Mouse (Mus musculus): ENCODE data around the gene Nmnat3. TPM values are rescaled to one million over a fixed set of nuclear protein-coding genes. Genes with fewer than 3 reads are reported as not detected.

Nmnat3 gene
- polyA plus RNA-seq, 1 experiment from 2014 or later, result 24.5 TPM

DNA sequence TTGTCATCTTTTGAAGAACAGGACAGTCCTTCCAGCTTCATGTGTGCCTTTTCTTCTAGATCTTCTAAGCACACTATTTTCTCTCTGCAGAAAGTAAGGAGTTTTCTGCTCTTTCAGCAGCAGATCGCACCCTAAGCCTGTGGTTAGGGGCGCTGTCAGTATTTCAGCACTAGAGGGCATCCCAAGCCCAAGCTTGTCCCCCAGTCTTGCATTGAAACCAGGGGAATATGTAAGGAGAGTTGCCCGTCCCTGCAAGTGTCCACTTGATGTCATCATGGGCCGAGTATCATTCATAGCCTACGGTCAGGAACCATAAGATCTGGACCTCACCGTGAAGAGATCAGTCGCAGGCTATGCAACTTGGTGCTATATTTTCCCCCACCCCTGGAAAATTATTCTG is 130.7 kb downstream of the Nmnat3 start:
- H3K9me3 ChIP-seq (replicated peaks; ENCODE audit: control insufficient read depth, low read length), result no peaks in the 10 kb centered on the region
- H3K4me1 ChIP-seq (ENCODE audit: control insufficient read depth, low read depth, low read length), result no peaks in the 10 kb centered on the region; the same call in none of the 2 replicates
- no peaks in the 10 kb centered on the region for H3K36me3 ChIP-seq (ENCODE audit: control insufficient read depth, insufficient read depth)
- peaks cover 2% of the 10 kb centered on the region; the same call in 1 of the 2 replicates for H3K27me3 ChIP-seq (ENCODE audit: control insufficient read depth, insufficient read depth, low read depth, low read length)
- H3K9ac ChIP-seq (ENCODE audit: low read depth, low read length), result no peak overlapping the region
- H3K4me2 ChIP-seq (ENCODE audit: low read depth, low read length), result no peak overlapping the region
- WGBS (ENCODE audit: insufficient replicate concordance), result 42% methylated on average over 7 of the region's 7 CpGs
- no peak overlapping the region for H3K27ac ChIP-seq (ENCODE audit: low read length)
- no peak for ATAC-seq (ENCODE audit: low read depth)
- no peak overlapping the region for H3K4me3 ChIP-seq (ENCODE audit: low read depth, low read length)

DNA sequence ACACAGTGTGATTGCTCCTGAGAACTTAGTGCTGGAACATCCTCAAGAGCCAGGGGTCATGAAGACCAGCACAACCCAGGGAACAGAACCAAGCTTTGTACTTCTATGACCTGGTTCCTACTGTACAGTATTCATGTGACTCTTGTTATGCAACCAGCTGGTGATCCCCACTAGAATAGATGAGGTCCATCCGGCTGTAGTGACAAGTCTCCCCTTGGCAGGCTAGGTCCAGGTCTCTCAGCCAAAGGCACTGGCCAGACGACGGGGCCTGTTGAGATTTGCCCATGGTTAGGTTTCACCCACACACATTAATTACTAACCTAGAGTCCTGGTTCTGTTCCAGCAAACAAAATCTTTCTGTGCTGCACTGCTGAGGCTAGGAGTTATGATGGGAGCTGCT is 131.1 kb downstream of the Nmnat3 start:
- Histone ChIP-seq H3K36me3 (ENCODE audit: control insufficient read depth, insufficient read depth) (no peaks in the 10 kb centered on the region), H3K9ac (ENCODE audit: low read depth, low read length) (no peak overlapping the region), H3K4me2 (ENCODE audit: low read depth, low read length) (no peak overlapping the region), H3K27me3 (ENCODE audit: control insufficient read depth, insufficient read depth, low read depth, low read length) (peaks cover 2% of the 10 kb centered on the region; the same call in 1 of the 2 replicates), H3K27ac (ENCODE audit: low read length) (no peak overlapping the region), H3K9me3 (replicated peaks; ENCODE audit: control insufficient read depth, low read length) (no peaks in the 10 kb centered on the region), H3K4me1 (ENCODE audit: control insufficient read depth, low read depth, low read length) (no peaks in the 10 kb centered on the region; the same call in none of the 2 replicates), H3K4me3 (ENCODE audit: low read depth, low read length) (no peak overlapping the region)
- WGBS (ENCODE audit: insufficient replicate concordance), result 68% methylated on average over 3 of the region's 3 CpGs
- peak; percentile 14; the same call in 1 of the 2 replicates for ATAC-seq (ENCODE audit: low read depth)

DNA sequence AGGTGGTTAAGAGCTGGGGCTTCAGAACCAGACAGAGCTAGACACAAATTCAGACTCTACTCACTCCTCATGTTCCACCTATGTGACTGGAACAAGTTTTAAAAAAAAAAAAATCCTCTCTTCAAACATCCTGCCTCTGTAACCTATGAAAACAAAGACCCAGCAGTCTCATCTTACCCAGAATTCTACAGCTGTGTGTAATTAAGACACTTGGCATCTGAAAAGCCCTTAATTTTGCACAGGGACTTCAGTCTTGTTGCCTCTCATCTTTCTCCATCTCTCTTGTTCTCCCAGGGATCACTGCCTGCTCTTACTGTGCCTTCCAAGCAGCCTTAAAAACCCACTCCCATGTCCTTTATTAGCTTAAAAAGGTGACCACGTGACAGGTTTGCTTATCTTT is 133.4 kb downstream of the Nmnat3 start:
- Histone ChIP-seq H3K9ac (ENCODE audit: low read depth, low read length) (no peak overlapping the region), H3K36me3 (ENCODE audit: control insufficient read depth, insufficient read depth) (no peaks in the 10 kb centered on the region), H3K27me3 (ENCODE audit: control insufficient read depth, insufficient read depth, low read depth, low read length) (peaks cover 22% of the 10 kb centered on the region), H3K9me3 (replicated peaks; ENCODE audit: control insufficient read depth, low read length) (no peaks in the 10 kb centered on the region), H3K4me3 (ENCODE audit: low read depth, low read length) (no peak overlapping the region), H3K4me2 (ENCODE audit: low read depth, low read length) (no peak overlapping the region), H3K27ac (ENCODE audit: low read length) (no peak overlapping the region), H3K4me1 (ENCODE audit: control insufficient read depth, low read depth, low read length) (no peaks in the 10 kb centered on the region; the same call in none of the 2 replicates)
- WGBS (ENCODE audit: insufficient replicate concordance), result 27% methylated on average over 1 of the region's 1 CpGs
- ATAC-seq (ENCODE audit: low read depth), result no peak

DNA sequence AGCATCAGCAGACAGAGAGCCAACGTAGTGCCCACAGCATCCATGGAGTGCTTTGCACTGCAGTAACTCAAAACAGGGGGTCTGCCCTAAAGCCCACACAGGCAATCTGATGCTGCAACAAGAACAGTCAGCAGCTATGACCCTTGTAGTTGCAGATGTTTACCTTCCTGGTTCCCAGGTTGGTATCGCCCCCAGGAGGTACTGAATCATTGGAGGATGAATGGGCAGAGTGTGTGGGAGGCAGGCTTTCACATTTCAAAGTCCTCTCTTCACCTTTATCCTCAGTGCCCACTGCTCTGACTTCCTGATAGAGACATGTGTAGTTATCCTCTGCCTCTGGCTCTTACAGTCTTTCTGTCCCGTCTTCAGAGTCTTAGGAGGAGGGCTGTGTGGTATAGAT is 134.7 kb downstream of the Nmnat3 start:
- Histone ChIP-seq H3K4me2 (ENCODE audit: low read depth, low read length) (no peak overlapping the region), H3K36me3 (ENCODE audit: control insufficient read depth, insufficient read depth) (no peaks in the 10 kb centered on the region), H3K27me3 (ENCODE audit: control insufficient read depth, insufficient read depth, low read depth, low read length) (peaks cover 29% of the 10 kb centered on the region), H3K9ac (ENCODE audit: low read depth, low read length) (no peak overlapping the region), H3K9me3 (replicated peaks; ENCODE audit: control insufficient read depth, low read length) (no peaks in the 10 kb centered on the region), H3K4me3 (ENCODE audit: low read depth, low read length) (no peak overlapping the region), H3K27ac (ENCODE audit: low read length) (peak overlapping the region; percentile 51), H3K4me1 (ENCODE audit: control insufficient read depth, low read depth, low read length) (peaks cover 3% of the 10 kb centered on the region)
- ATAC-seq (ENCODE audit: low read depth), result peak; percentile 25
- 48% methylated on average over 3 of the region's 3 CpGs for WGBS (ENCODE audit: insufficient replicate concordance)

DNA sequence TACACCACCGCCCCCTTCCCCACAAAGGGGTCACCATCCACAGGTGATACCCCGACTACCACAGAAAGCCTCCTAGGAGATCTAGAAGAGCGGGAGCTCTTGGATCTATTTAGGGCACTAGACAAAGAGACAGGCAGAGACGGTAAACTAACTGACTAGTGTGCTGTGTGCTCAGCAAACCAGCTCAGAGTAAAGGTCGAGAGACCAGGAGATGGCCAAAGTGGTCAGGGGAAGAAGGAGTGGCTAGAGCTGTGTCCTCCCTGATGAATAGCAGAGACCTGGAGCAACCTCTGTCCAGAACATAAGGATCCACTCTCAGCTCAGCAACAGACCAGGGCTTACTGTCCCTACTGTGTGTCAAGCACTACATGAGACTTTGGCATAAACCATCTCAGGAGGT is 135.4 kb downstream of the Nmnat3 start, which contains the start of gene Rbp1:
Rbp1 (plus strand) TSS at position 306 of the 400 bp plus-strand sequence.
- WGBS (ENCODE audit: insufficient replicate concordance), result 66% methylated on average over 5 of the region's 5 CpGs
- H3K27me3 ChIP-seq (ENCODE audit: control insufficient read depth, insufficient read depth, low read depth, low read length), result peaks cover 29% of the 10 kb centered on the region
- H3K4me2 ChIP-seq (ENCODE audit: low read depth, low read length), result peak within 1 kb of the TSS; percentile 37
- no peak within 1 kb of the TSS for H3K9ac ChIP-seq (ENCODE audit: low read depth, low read length)
- H3K36me3 ChIP-seq (ENCODE audit: control insufficient read depth, insufficient read depth), result no peaks in the 10 kb centered on the region
- peak; percentile 56 for ATAC-seq (ENCODE audit: low read depth)
- no peaks in the 10 kb centered on the region for H3K9me3 ChIP-seq (replicated peaks; ENCODE audit: control insufficient read depth, low read length)
- no peak within 1 kb of the TSS; the same call in 1 of the 2 replicates for H3K4me3 ChIP-seq (ENCODE audit: low read depth, low read length)
- H3K27ac ChIP-seq (ENCODE audit: low read length), result peak within 1 kb of the TSS; percentile 51
- H3K4me1 ChIP-seq (ENCODE audit: control insufficient read depth, low read depth, low read length), result peaks cover 5% of the 10 kb centered on the region

DNA sequence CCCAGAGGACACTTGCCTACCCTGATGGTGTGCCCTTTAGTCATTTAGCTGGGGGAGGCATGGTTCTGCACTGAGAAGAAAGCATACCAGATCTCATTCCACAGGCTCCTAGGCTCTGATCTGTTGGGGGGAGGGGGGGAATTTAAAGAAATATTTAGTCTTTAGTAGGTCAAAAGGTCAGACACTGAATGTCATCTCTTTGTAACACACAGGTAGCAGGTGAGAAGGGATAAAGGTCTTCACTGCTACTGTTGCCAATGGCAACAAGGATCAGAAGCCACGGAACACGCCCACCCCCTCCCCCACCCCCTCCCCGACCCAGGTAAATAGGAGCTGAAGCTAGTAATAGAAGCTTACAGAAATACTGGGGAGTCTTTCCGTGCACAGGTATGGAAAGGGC is 136.5 kb downstream of the Nmnat3 start:
- Histone ChIP-seq H3K27ac (ENCODE audit: low read length) (peak overlapping the region; percentile 51), H3K27me3 (ENCODE audit: control insufficient read depth, insufficient read depth, low read depth, low read length) (peaks cover 29% of the 10 kb centered on the region), H3K4me3 (ENCODE audit: low read depth, low read length) (no peak overlapping the region; the same call in 1 of the 2 replicates), H3K9me3 (replicated peaks; ENCODE audit: control insufficient read depth, low read length) (no peaks in the 10 kb centered on the region), H3K36me3 (ENCODE audit: control insufficient read depth, insufficient read depth) (no peaks in the 10 kb centered on the region), H3K9ac (ENCODE audit: low read depth, low read length) (no peak overlapping the region), H3K4me1 (ENCODE audit: control insufficient read depth, low read depth, low read length) (peaks cover 10% of the 10 kb centered on the region), H3K4me2 (ENCODE audit: low read depth, low read length) (peak overlapping the region; percentile 37)
- 30% methylated on average over 4 of the region's 4 CpGs for WGBS (ENCODE audit: insufficient replicate concordance)
- ATAC-seq (ENCODE audit: low read depth), result peak; percentile 8; the same call in 1 of the 2 replicates

DNA sequence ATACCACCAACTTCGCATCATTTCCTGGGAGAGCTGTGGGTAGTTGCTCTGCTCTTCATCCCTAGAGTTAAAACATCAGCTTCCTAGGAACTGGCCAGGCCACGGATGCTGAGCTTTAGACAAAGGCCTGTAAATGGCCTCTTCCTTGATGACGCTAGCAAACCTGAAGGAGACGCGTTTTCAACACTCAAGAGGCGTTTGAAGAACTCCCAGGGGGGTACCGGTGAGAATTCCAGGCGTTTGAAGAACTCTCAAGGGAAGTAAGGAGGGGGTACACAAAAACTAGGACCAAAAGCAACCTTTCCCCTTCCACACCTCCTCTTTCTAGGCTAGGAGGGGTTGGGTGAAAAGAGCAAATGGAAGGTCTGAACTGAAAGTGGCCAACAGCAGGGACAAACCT is 137.1 kb downstream of the Nmnat3 start:
- no peaks in the 10 kb centered on the region for H3K36me3 ChIP-seq (ENCODE audit: control insufficient read depth, insufficient read depth)
- peaks cover 29% of the 10 kb centered on the region for H3K27me3 ChIP-seq (ENCODE audit: control insufficient read depth, insufficient read depth, low read depth, low read length)
- peak overlapping the region; percentile 59 for H3K4me3 ChIP-seq (ENCODE audit: low read depth, low read length)
- 0 out of 2 replicates have a peak overlapping the region, but pooled peaks have one; percentile 2 for H3K9ac ChIP-seq (ENCODE audit: low read depth, low read length)
- peak overlapping the region; percentile 50 for H3K27ac ChIP-seq (ENCODE audit: low read length)
- no peak for ATAC-seq (ENCODE audit: low read depth)
- WGBS (ENCODE audit: insufficient replicate concordance), result 9% methylated on average over 8 of the region's 8 CpGs
- H3K4me1 ChIP-seq (ENCODE audit: control insufficient read depth, low read depth, low read length), result peaks cover 12% of the 10 kb centered on the region
- H3K9me3 ChIP-seq (replicated peaks; ENCODE audit: control insufficient read depth, low read length), result no peaks in the 10 kb centered on the region
- peak overlapping the region; percentile 37 for H3K4me2 ChIP-seq (ENCODE audit: low read depth, low read length)

DNA sequence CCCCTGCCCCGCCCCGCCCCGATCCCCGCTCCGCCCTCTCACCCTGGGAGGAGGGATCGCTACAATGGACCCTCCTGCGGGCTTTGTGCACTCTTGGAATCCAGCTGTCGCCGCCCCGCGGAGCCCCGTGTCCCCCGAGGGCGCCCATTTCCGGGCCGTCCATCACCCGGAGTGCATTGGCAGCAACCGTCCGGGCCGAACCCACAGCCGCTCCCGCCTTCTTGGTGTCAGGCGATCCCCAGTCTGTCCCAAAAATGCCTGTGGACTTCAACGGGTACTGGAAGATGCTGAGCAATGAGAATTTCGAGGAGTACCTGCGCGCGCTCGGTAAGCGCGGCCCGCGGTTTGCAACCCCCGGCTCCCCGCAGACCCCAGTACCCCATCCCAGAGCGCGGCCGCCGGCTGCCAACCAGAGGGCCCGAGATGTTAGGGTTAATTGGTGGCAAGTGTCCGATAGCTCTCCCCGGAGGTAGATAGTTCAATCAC is 137.5 kb downstream of the Nmnat3 start:
- H3K27me3 ChIP-seq (ENCODE audit: control insufficient read depth, insufficient read depth, low read depth, low read length), result peaks cover 29% of the 10 kb centered on the region
- no peaks in the 10 kb centered on the region for H3K36me3 ChIP-seq (ENCODE audit: control insufficient read depth, insufficient read depth)
- WGBS (ENCODE audit: insufficient replicate concordance), result 3% methylated on average over 42 of the region's 42 CpGs
- ATAC-seq (ENCODE audit: low read depth), result peak; percentile 55
- H3K9me3 ChIP-seq (replicated peaks; ENCODE audit: control insufficient read depth, low read length), result no peaks in the 10 kb centered on the region
- H3K4me3 ChIP-seq (ENCODE audit: low read depth, low read length), result peak overlapping the region; percentile 59
- peak overlapping the region; percentile 64 for H3K27ac ChIP-seq (ENCODE audit: low read length)
- peaks cover 16% of the 10 kb centered on the region for H3K4me1 ChIP-seq (ENCODE audit: control insufficient read depth, low read depth, low read length)
- peak overlapping the region; percentile 45 for H3K9ac ChIP-seq (ENCODE audit: low read depth, low read length)
- peak overlapping the region; percentile 37 for H3K4me2 ChIP-seq (ENCODE audit: low read depth, low read length)

DNA sequence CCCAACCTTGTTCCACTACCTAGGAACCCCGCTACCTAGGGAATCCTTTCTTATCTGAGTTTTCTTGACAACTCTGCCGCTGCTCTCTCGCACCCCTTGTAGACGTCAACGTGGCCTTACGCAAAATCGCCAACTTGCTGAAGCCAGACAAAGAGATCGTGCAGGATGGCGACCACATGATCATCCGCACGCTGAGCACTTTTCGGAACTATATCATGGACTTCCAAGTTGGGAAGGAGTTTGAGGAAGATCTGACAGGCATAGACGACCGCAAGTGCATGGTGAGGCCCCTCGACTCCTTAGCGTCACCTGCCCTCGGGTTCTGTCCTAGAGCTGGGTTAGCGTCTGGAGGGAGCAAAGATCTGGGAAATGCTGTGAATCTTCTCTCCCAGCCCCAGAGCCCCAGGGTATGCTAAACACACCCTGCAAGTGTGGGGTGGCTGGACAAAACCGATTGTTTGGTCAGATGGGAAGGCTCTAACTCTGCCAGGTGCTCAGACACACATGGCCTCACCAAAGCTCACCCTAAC is 138.2 kb downstream of the Nmnat3 start:
- H3K4me2 ChIP-seq (ENCODE audit: low read depth, low read length), result peak overlapping the region; percentile 37
- 13% methylated on average over 19 of the region's 19 CpGs for WGBS (ENCODE audit: insufficient replicate concordance)
- H3K27me3 ChIP-seq (ENCODE audit: control insufficient read depth, insufficient read depth, low read depth, low read length), result peaks cover 29% of the 10 kb centered on the region
- no peak for ATAC-seq (ENCODE audit: low read depth)
- peaks cover 16% of the 10 kb centered on the region for H3K4me1 ChIP-seq (ENCODE audit: control insufficient read depth, low read depth, low read length)
- peak overlapping the region; percentile 28; the same call in 1 of the 2 replicates for H3K9ac ChIP-seq (ENCODE audit: low read depth, low read length)
- H3K9me3 ChIP-seq (replicated peaks; ENCODE audit: control insufficient read depth, low read length), result no peaks in the 10 kb centered on the region
- H3K27ac ChIP-seq (ENCODE audit: low read length), result peak overlapping the region; percentile 29
- H3K36me3 ChIP-seq (ENCODE audit: control insufficient read depth, insufficient read depth), result no peaks in the 10 kb centered on the region
- H3K4me3 ChIP-seq (ENCODE audit: low read depth, low read length), result peak overlapping the region; percentile 59

Data from liver, embryonic 16.5 days (tissue).